Mouse (Mus musculus) ES-E14 (cell line): ENCODE measurements around the gene Sgms1.

ENCODE experiments used
- ZC3H11A ChIP-seq: IDR thresholded peaks from 2 replicates; pipeline ENCODE4 v1.6.1; 2012; ENCODE audit warnings: low read depth, mild to moderate bottlenecking, inconsistent platforms, low read length, borderline replicate concordance
- ZNF384 ChIP-seq: IDR thresholded peaks from 2 replicates; pipeline ENCODE4 v1.6.1; 2012; ENCODE audit warnings: low read depth, low read length, inconsistent platforms

DNA sequence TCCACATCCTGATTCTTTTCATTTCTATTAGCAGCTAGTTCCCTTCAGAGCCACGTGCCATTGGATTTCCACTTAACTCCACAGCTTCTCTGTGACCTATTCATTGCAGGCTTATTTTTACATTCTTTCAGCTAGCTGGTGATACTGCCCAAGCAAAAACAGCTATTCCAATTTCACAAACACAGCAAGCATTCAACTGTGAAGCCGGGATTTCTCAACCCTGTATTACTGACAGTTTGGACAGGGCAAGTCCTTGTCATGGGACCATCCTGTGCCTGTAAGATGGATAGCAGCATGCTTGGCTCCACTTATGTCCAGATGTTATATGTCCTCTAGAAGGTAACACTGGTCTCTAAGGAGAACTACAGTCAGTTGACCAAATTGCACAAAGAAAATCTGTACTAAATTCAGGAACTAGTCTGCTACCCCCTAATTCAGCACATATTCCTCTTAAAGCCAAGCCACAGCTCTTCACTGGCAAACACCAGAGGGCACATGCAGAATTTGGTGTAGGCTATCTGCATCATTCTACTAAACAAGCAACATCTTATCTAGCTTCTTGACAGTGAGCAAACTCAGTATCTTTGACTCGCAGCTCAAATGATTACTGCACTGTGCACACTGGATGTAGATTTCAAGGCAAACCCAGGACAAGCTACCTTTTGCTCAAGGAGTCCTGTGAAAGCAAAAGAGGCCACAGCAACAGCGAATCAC is 189.5 kb downstream of the Sgms1 start:
- no peak for TF ChIP-seq ZC3H11A
- TF ChIP-seq ZNF384 = no peak
